Mouse (Mus musculus): ENCODE results near the gene Shisa7.
"Not testable (repeated sequence)": the region's sequence is repeated elsewhere in the genome, so short reads cannot be mapped to it uniquely, and the experiment has no call there.

Shisa7 gene

GRCm38 (mm10) chr7:4793248-4793647, 51.2 kb downstream of the Shisa7 start:
- DNase-seq, result not testable (repeated sequence)

GRCm38 (mm10) chr7:4792278-4793212, 52.0 kb downstream of the Shisa7 start, which contains the start of gene Rpl28:
TSS of gene Rpl28 (plus strand) at chr7:4792874.
- DNase-seq, result peak; percentile 95

GRCm38 (mm10) chr7:4789436-4789935, 55.0 kb downstream of the Shisa7 start, which contains the start of gene Tmem238:
TSS of gene Tmem238 (minus strand) at chr7:4789656.
- peak; percentile 78 for DNase-seq

- peak; percentile 68 for DNase-seq
Observed at GRCm38 (mm10) chr7:4788499-4789435, 55.7 kb downstream of the Shisa7 start.

- DNase-seq, result no peak
Observed at GRCm38 (mm10) chr7:4783667-4784268, 60.7 kb downstream of the Shisa7 start.

- DNase-seq, result no peak
Observed at GRCm38 (mm10) chr7:4782759-4783158, 61.7 kb downstream of the Shisa7 start, which contains the start of the genes Il11 and Tmem190. TSS of gene Il11 (minus strand) at chr7:4782859. TSS of gene Tmem190 (plus strand) at chr7:4782937.

- DNase-seq, result no peak
Observed at GRCm38 (mm10) chr7:4782130-4782529, 62.4 kb downstream of the Shisa7 start.

- no peak for DNase-seq
Observed at GRCm38 (mm10) chr7:4779921-4780320, 64.6 kb downstream of the Shisa7 start.

GRCm38 (mm10) chr7:4777851-4778637, 66.5 kb downstream of the Shisa7 start:
- DNase-seq, result no peak

GRCm38 (mm10) chr7:4776861-4777830, 67.3 kb downstream of the Shisa7 start:
- peak; percentile 70 for DNase-seq

GRCm38 (mm10) chr7:4776131-4776530, 68.4 kb downstream of the Shisa7 start:
- DNase-seq, result no peak

All from lung, postnatal 14 days (tissue).